Comparison of ENCODE assay signal across 18 mouse cellular contexts in the genomic region with DNA sequence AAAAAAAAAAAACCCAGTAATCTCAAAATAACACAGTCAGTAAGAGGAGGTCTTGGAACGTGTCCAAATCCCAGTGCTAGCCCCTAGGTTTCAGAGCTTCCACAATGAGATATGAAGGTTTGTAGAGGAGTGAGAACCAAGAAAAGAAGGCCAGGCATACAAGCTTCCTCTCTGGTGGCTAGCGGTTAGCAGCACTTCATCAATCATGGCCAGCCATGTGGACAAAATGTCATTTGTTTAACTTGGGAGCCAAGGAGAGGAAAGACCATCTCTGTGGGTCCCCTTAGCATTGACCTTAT.
DNase-seq lines count a peak whose midpoint lies in the region; ATAC-seq and TF ChIP-seq lines count a peak whose summit lies in the region.
"Had no signal": no experiment of that assay in that cellular context is flagged by ENCODE, and none has a peak within 500 bp of the region (broad histone marks: within the 10 kb centered on the region; RNA-seq: fewer than 3 reads in every experiment).

No protein-coding gene starts in this region.

- H3K4me1 ChIP-seq in heart, embryonic 11.5 days (ENCODE audit: control insufficient read depth, insufficient read depth, low read length): peaks cover 9% of the 10 kb centered on the region
- H3K4me1 ChIP-seq in lung, embryonic 16.5 days (replicated peaks; ENCODE audit: control insufficient read depth, insufficient read depth, low read length): peaks cover 8% of the 10 kb centered on the region; the same call in 1 of the 2 replicates
- no peaks in the 10 kb centered on the region for H3K4me1 ChIP-seq in stomach, postnatal 0 days (replicated peaks; ENCODE audit: control insufficient read depth, insufficient read depth)
- H3K4me1 ChIP-seq: forebrain, embryonic 13.5 days; midbrain, embryonic 15.5 days had no signal

- H3K36me3 ChIP-seq in heart, embryonic 11.5 days (ENCODE audit: control insufficient read depth, insufficient read depth, low read length): peaks cover 4% of the 10 kb centered on the region; the same call in 1 of the 2 replicates
- peaks cover 12% of the 10 kb centered on the region; the same call in 1 of the 2 replicates for H3K36me3 ChIP-seq in lung, embryonic 16.5 days (ENCODE audit: control insufficient read depth, insufficient read depth, low read length)
- peaks cover 10% of the 10 kb centered on the region for H3K36me3 ChIP-seq in stomach, postnatal 0 days (ENCODE audit: control insufficient read depth, insufficient read depth, low read length)
- H3K36me3 ChIP-seq: midbrain, embryonic 15.5 days had no signal

- TF ChIP-seq CTCF in stomach, postnatal 0 days (IDR thresholded peaks at IDR 0.05; ENCODE audit: low read depth): no peak

- H3K9ac ChIP-seq in heart, embryonic 11.5 days (ENCODE audit: low read depth, low read length): no peak overlapping the region
- no peak overlapping the region for H3K9ac ChIP-seq in lung, embryonic 16.5 days (ENCODE audit: low read length)
- H3K9ac ChIP-seq in stomach, postnatal 0 days (ENCODE audit: low read length): no peak overlapping the region
- H3K9ac ChIP-seq: forebrain, embryonic 13.5 days; midbrain, embryonic 15.5 days had no signal

- H3K27me3 ChIP-seq in heart, embryonic 11.5 days (ENCODE audit: control insufficient read depth, insufficient read depth, low read length): no peaks in the 10 kb centered on the region
- no peaks in the 10 kb centered on the region for H3K27me3 ChIP-seq in lung, embryonic 16.5 days (ENCODE audit: control insufficient read depth, insufficient read depth, low read depth, low read length)
- no peaks in the 10 kb centered on the region for H3K27me3 ChIP-seq in stomach, postnatal 0 days (ENCODE audit: control insufficient read depth, insufficient read depth, low read length)
- H3K27me3 ChIP-seq: forebrain, embryonic 13.5 days; midbrain, embryonic 15.5 days had no signal

- H3K9me3 ChIP-seq in heart, embryonic 11.5 days (replicated peaks; ENCODE audit: control insufficient read depth, low read length): no peaks in the 10 kb centered on the region
- H3K9me3 ChIP-seq in lung, embryonic 16.5 days (ENCODE audit: control insufficient read depth, low read length): no peaks in the 10 kb centered on the region
- no peaks in the 10 kb centered on the region for H3K9me3 ChIP-seq in stomach, postnatal 0 days (ENCODE audit: control insufficient read depth, low read length)
- H3K9me3 ChIP-seq: forebrain, embryonic 13.5 days; heart, embryonic 10.5 days; midbrain, embryonic 15.5 days had no signal

- H3K27ac ChIP-seq in heart, embryonic 11.5 days (ENCODE audit: low read depth, low read length): peak overlapping the region; percentile 22; the same call in 1 of the 2 replicates
- no peak overlapping the region for H3K27ac ChIP-seq in lung, embryonic 16.5 days (ENCODE audit: low read length)
- H3K27ac ChIP-seq in stomach, postnatal 0 days (replicated peaks): no peak overlapping the region
- H3K27ac ChIP-seq: forebrain, embryonic 13.5 days; heart, embryonic 10.5 days; kidney, postnatal 0 days; midbrain, embryonic 15.5 days had no signal

- 13% methylated on average over 2 of the region's 2 CpGs for WGBS in heart, embryonic 11.5 days (ENCODE audit: insufficient replicate concordance)
- WGBS in lung, embryonic 16.5 days: 25% methylated on average over 2 of the region's 2 CpGs
- WGBS in stomach, postnatal 0 days: 54% methylated on average over 2 of the region's 2 CpGs

- no peak for DNase-seq in heart, adult 18-20 months
- no peak for DNase-seq in lung, postnatal 25 days (ENCODE audit: low spot score)
- DNase-seq in NIH3T3 (ENCODE audit: low read depth): peak; percentile 8
- no peak for DNase-seq in urinary bladder, postnatal 36 days (ENCODE audit: low spot score in 2 of 2)
- no peak for DNase-seq in stomach, postnatal 0 days (ENCODE audit: low spot score)
- DNase-seq: cerebellum, adult 2 months; gastrocnemius, postnatal 14 days; kidney, adult 11 months; lung, adult 18-20 months; thymus, postnatal 36 days had no signal

- TF ChIP-seq EP300 in stomach, postnatal 0 days (optimal IDR thresholded peaks at IDR 0.05): no peak

- no peak overlapping the region for H3K4me3 ChIP-seq in heart, embryonic 11.5 days (ENCODE audit: low read depth, low read length)
- no peak overlapping the region for H3K4me3 ChIP-seq in lung, embryonic 16.5 days (ENCODE audit: low read length)
- no peak overlapping the region for H3K4me3 ChIP-seq in stomach, postnatal 0 days (ENCODE audit: low read depth, low read length)
- H3K4me3 ChIP-seq: forebrain, embryonic 13.5 days; heart, embryonic 10.5 days; midbrain, embryonic 15.5 days; myocyte had no signal

- H3K4me2 ChIP-seq in heart, embryonic 11.5 days: no peak overlapping the region
- H3K4me2 ChIP-seq in lung, embryonic 16.5 days (ENCODE audit: low read depth, low read length): no peak overlapping the region
- H3K4me2 ChIP-seq in stomach, postnatal 0 days (replicated peaks; ENCODE audit: low read depth): no peak overlapping the region
- H3K4me2 ChIP-seq: forebrain, embryonic 13.5 days; midbrain, embryonic 15.5 days had no signal

- no peak; the same call in 1 of the 2 replicates for ATAC-seq in heart, embryonic 11.5 days (replicated peaks; ENCODE audit: insufficient number of reproducible peaks, low FRiP score, low TSS enrichment)
- ATAC-seq in lung, embryonic 16.5 days (ENCODE audit: low read depth): peak; percentile 32; the same call in 1 of the 2 replicates
- peak; percentile 86 for ATAC-seq in megakaryocyte-erythroid progenitor cell, adult 5-6 weeks (replicated peaks; ENCODE audit: low FRiP score, low TSS enrichment, poor library complexity, severe bottlenecking)
- ATAC-seq in stomach, postnatal 0 days (ENCODE audit: low FRiP score, low TSS enrichment): no peak
- ATAC-seq: forebrain, embryonic 13.5 days; midbrain, embryonic 15.5 days had no signal

Comparison
In these comparisons a context has a peak if more than half of its experiments do, and no peak if none do; other contexts are left out.
1. ATAC-seq: peak in lung, embryonic 16.5 days (single experiment) and megakaryocyte-erythroid progenitor cell, adult 5-6 weeks (single experiment); none in heart, embryonic 11.5 days (single experiment) and stomach, postnatal 0 days (single experiment).